Mouse (Mus musculus) olfactory bulb, adult 2 months (tissue): ENCODE results near the gene Gtpbp3.

ENCODE experiments used
- CTCF ChIP-seq: fragments of 200-500 bp; IDR thresholded peaks from 2 replicates; pipeline ENCODE4 v1.5.1; 2012; ENCODE audit warnings: low read depth, mild to moderate bottlenecking, low read length, moderate library complexity; ENCODE audit not compliant: insufficient read depth
- POLR2A ChIP-seq: fragments of 200-500 bp; IDR thresholded peaks from 2 replicates; pipeline ENCODE4 v1.6.1; 2012; ENCODE audit warnings: mild to moderate bottlenecking, low read depth, low read length, moderate library complexity; ENCODE audit not compliant: insufficient read depth

DNA sequence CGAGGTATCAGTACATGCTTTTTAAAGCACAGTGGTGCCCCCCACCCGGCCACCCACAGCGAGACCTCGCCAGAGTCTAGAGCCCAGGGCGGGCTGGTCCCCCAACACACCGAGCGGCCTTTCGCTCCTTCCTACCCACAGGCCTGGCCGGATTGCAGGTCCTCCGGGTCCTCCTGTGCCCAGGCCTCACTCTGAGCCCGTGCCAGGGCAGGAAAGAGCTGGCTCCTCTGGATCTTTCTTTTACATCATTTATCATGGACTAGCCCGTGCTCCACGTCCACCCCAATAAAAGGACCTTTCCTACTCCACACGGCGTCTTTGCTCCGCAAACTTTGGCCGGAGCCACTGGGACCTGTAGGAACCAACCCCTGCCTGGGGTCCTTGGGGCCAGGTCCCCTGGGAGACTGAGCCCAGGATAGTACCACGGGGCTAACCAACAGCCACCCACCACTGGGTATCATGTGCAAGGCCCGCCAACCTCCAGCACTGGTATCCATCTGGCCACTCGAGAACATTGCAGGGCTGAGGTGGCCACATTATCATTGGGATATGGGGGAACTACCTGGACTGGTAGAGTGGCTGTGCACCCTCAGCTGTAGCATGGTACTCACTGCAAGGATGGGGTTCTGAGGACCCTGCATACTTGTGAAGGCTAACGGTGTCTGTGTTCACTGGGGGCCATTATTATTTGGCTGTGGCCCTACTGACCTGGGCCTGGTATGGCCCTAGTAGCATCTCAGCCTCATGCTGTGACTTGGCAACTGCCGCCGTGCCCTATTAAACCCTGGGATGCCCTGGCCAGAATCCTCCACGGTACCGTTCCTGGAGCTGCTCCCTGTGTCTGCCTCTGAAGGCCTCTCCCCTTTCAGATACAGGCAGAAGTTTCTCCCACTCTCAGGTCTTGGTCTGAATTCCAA is 12.9 kb upstream of the Gtpbp3 start:
- TF ChIP-seq CTCF (no peak), POLR2A (no peak)
